Mouse (Mus musculus) MEL (cell line): ENCODE results near the gene Ptgir.

ENCODE experiments used
- CHD1 ChIP-seq: IDR thresholded peaks from 2 replicates; pipeline ENCODE4 v1.6.1; 2012; ENCODE audit warnings: low read depth, mild to moderate bottlenecking, inconsistent platforms, low read length, improper control_type of control experiment
- CTCF ChIP-seq, 3 experiments: IDR thresholded peaks in 2 of 3; conservative IDR thresholded peaks in 1 of 3; 2 replicates each; pipeline ENCODE4 v1.5.1; 2011 to 2012; ENCODE audit warnings: low read length in 3 of 3, low read depth in 2 of 3, mild to moderate bottlenecking in 2 of 3, improper control_type of control experiment in 1 of 3, inconsistent platforms in 1 of 3, mixed read lengths in 1 of 3, moderate library complexity in 1 of 3; ENCODE audit not compliant: control insufficient read depth in 1 of 3, insufficient read depth in 1 of 3, poor library complexity in 1 of 3, severe bottlenecking in 1 of 3
- E2F4 ChIP-seq: IDR thresholded peaks from 2 replicates; pipeline ENCODE4 v1.6.1; 2011; ENCODE audit warnings: low read depth, low read length, improper control_type of control experiment, borderline replicate concordance
- ELF1 ChIP-seq: IDR thresholded peaks from 2 replicates; pipeline ENCODE4 v1.6.1; 2014; ENCODE audit warnings: low read depth, mild to moderate bottlenecking, inconsistent platforms, low read length, improper control_type of control experiment, moderate library complexity
- EP300 ChIP-seq, 2 experiments: IDR thresholded peaks; 2 replicates each; pipeline ENCODE4 v1.6.1; 2011; ENCODE audit warnings: improper control_type of control experiment in 2 of 2, low read length in 2 of 2, low read depth in 1 of 2, mild to moderate bottlenecking in 1 of 2
- KAT2A ChIP-seq: conservative IDR thresholded peaks from 2 replicates; pipeline ENCODE4 v1.6.1; 2012; ENCODE audit warnings: low read depth, low read length, improper control_type of control experiment, inconsistent platforms
- MAX ChIP-seq: IDR thresholded peaks from 2 replicates; pipeline ENCODE4 v1.6.1; 2011; ENCODE audit warnings: low read length, improper control_type of control experiment
- POLR2A ChIP-seq, 2 experiments: IDR thresholded peaks; 2 replicates each; pipeline ENCODE4 v1.6.1; 2011 to 2012; ENCODE audit warnings: low read length in 2 of 2, mild to moderate bottlenecking in 2 of 2, control low read depth in 1 of 2, improper control_type of control experiment in 1 of 2, low read depth in 1 of 2, moderate library complexity in 1 of 2; ENCODE audit not compliant: control insufficient read depth in 1 of 2, insufficient read depth in 1 of 2, poor library complexity in 1 of 2
- TCF12 ChIP-seq: IDR thresholded peaks from 2 replicates; pipeline ENCODE4 v1.6.1; 2014; ENCODE audit warnings: low read depth, mild to moderate bottlenecking, inconsistent platforms, low read length, improper control_type of control experiment, moderate library complexity
- UBTF ChIP-seq: IDR thresholded peaks from 2 replicates; pipeline ENCODE4 v1.6.1; 2012; ENCODE audit warnings: low read depth, mild to moderate bottlenecking, inconsistent platforms, low read length, improper control_type of control experiment, moderate library complexity, borderline replicate concordance; ENCODE audit not compliant: insufficient read depth
- USF1 ChIP-seq: IDR thresholded peaks from 2 replicates; pipeline ENCODE4 v1.6.1; 2014; ENCODE audit warnings: low read depth, mild to moderate bottlenecking, inconsistent platforms, low read length, improper control_type of control experiment, moderate library complexity
- ZMIZ1 ChIP-seq: IDR thresholded peaks from 2 replicates; pipeline ENCODE4 v1.6.1; 2012; ENCODE audit warnings: low read depth, mild to moderate bottlenecking, inconsistent platforms, low read length, improper control_type of control experiment, moderate library complexity

DNA sequence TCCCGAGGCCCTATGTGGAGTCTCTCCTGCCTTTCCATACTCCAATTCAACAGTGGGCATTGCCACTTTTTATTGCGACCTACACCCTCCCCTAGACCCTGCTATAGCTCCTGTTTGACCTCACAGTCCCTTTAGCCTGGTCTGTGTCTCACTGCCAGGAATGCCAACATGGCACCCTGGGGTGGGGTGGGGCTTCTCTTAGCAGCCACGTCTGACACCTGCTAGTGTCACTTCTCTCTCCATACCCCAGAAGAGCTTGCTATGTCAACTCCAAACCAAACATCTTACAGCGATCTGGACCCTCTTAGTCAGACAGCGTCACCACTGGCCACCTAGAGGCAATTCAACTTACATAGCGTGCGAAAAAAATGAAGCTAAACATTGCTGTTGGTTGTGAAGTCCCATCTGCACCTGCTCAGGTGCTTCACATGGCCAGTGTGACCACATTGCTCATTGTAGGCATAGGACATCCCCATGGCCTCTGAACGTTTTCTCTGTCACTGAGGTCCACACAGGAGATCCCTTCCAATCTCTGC is 42.7 kb downstream of the Ptgir start:
- TF ChIP-seq CTCF (IDR thresholded peaks at IDR 0.05 in 2 of 3, conservative IDR thresholded peaks at IDR 0.05 in 1 of 3; ENCODE audit: control insufficient read depth in 1 of 3, insufficient read depth in 1 of 3, low read depth in 2 of 3, low read length in 3 of 3, poor library complexity in 1 of 3, severe bottlenecking in 1 of 3): no peak
- no peak for TF ChIP-seq POLR2A (IDR thresholded peaks at IDR 0.05; ENCODE audit: control insufficient read depth in 1 of 2, insufficient read depth in 1 of 2, low read depth in 1 of 2, low read length in 2 of 2, poor library complexity in 1 of 2)
- TF ChIP-seq CHD1: no peak
- TF ChIP-seq UBTF: no peak
- TF ChIP-seq ZMIZ1: no peak
- TF ChIP-seq USF1: no peak
- no peak for TF ChIP-seq MAX
- TF ChIP-seq ELF1: no peak
- TF ChIP-seq EP300 (IDR thresholded peaks at IDR 0.05; ENCODE audit: low read depth in 1 of 2, low read length in 2 of 2): no peak
- TF ChIP-seq TCF12: no peak
- no peak for TF ChIP-seq E2F4
- TF ChIP-seq KAT2A: no peak
